Mouse (Mus musculus) cortical plate, adult 2 months (tissue): ENCODE data around the gene Tbc1d4.

Experiments used
- CTCF ChIP-seq: fragments of 200-500 bp; IDR thresholded peaks from 2 replicates; pipeline ENCODE4 v1.5.1; 2011; ENCODE audit warnings: mild to moderate bottlenecking, control low read depth, low read length; ENCODE audit not compliant: insufficient read depth; ENCODE audit errors: extremely low read depth
- POLR2A ChIP-seq: fragments of 200-500 bp; IDR thresholded peaks from 2 replicates; pipeline ENCODE4 v1.6.1; 2011; ENCODE audit warnings: mild to moderate bottlenecking, low read length, control low read depth; ENCODE audit not compliant: insufficient read depth; ENCODE audit errors: extremely low read depth

GRCm38 (mm10) chr14:101499838-101500237 lies 109.2 kb downstream of the Tbc1d4 start:
- TF ChIP-seq CTCF (no peak), POLR2A (no peak)
